Mouse (Mus musculus): ENCODE measurements around the gene Polg2. TPM values are rescaled to one million over a fixed set of nuclear protein-coding genes. Genes with fewer than 3 reads are reported as not detected.
A peak's percentile ranks its signal among the peaks of the same experiment; 100 is the strongest.

The Polg2 gene
- polyA plus RNA-seq, 1 experiment from 2014 or later, result 9.9 TPM

DNA sequence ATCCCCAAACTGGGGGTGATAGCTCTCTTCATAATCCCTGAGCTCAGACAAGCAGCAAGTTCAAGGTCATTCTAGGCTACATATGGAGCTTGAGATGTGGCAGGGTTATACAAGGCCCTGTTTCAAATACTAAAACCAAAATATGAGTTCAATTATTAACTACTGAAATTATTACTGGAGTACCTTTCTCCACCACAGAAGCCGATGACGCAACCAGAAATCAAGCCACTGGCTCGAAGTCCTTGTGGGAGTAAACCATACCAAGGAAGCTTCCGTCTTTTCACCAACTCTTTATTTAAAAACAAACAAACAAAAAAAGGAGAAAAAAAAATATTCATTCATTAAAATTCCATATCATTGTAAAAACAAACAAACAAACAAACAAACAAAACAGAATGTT is 2.4 kb downstream of the Polg2 start:
- no peak overlapping the region for H3K4me3 ChIP-seq
- no peaks in the 10 kb centered on the region for H3K9me3 ChIP-seq
- peaks cover 6% of the 10 kb centered on the region for H3K4me1 ChIP-seq
- H3K27me3 ChIP-seq (replicated peaks; ENCODE audit: low read depth, poor library complexity, severe bottlenecking), result no peaks in the 10 kb centered on the region
- H3K36me3 ChIP-seq (replicated peaks), result peaks cover 81% of the 10 kb centered on the region
- no peak overlapping the region for H3K27ac ChIP-seq (replicated peaks)
- no peak for DNase-seq (ENCODE audit: low spot score)
- WGBS, result 94% methylated on average over 4 of the region's 4 CpGs

DNA sequence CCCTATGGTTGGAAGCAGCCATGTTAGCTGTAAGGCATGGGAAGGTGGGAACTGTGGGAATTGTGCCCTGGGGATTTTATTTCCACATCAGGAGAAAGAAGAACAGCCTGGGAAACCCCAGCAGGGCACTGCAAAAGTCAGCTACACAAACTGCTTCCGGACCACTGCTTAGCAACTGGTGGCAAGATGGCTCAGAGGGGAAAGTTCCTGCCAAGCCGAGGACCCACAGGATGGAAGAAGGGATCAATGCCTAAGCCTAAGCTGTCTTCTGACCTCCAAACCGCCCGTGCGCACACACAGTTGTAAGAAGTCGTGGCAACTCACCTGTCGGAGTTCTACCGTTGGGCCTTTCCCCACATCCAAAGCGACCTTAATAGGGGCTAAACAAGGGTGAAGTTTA is 6.3 kb downstream of the Polg2 start:
- Histone ChIP-seq H3K4me3 (no peak overlapping the region), H3K27me3 (replicated peaks; ENCODE audit: low read depth, poor library complexity, severe bottlenecking) (no peaks in the 10 kb centered on the region), H3K36me3 (replicated peaks) (peaks cover 94% of the 10 kb centered on the region), H3K4me1 (no peaks in the 10 kb centered on the region; the same call in 1 of the 2 replicates), H3K9me3 (no peaks in the 10 kb centered on the region; the same call in 1 of the 2 replicates), H3K27ac (replicated peaks) (no peak overlapping the region)
- WGBS, result 92% methylated on average over 9 of the region's 9 CpGs
- no peak for DNase-seq (ENCODE audit: low spot score)

DNA sequence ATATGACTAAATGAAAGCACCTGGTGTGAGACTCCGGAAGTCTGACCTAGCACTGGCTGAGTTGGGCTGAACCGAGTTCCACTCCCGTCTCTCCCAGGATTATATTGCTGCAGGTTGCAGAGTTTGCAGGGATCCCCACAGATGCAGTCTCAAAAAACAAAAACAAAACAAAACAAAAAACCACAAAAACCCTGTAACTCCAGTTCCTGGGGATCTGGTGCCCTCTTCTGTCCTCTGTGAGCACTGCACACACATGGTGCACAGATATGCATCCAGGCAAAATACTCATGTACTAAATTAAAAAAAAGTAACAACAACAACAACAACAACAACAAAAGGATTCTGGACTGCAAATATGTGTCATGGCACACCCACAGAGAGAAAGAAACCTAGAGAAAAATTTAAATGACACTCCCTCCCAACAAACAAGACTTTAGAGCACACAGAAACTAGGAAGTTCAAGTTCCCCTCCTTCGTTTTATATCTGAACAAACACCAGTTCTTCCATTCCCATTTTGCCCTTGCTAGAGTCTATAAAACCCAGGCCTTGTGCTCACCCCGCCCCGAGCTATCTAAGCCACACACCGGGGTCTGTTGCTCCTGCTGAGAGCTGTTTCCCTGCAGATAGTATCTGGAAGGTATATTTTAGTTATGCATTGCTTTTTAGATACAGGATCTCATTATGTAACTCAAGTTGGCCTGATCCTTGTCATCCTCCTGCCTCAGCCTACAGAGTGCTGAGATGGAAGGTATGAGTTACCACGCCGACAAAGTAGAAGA is 9.0 kb downstream of the Polg2 start:
- Histone ChIP-seq H3K36me3 (replicated peaks) (peaks cover 98% of the 10 kb centered on the region), H3K27me3 (replicated peaks; ENCODE audit: low read depth, poor library complexity, severe bottlenecking) (no peaks in the 10 kb centered on the region), H3K27ac (replicated peaks) (no peak overlapping the region), H3K4me3 (no peak overlapping the region), H3K4me1 (no peaks in the 10 kb centered on the region), H3K9me3 (peaks cover 5% of the 10 kb centered on the region; the same call in 1 of the 2 replicates)
- peak; percentile 23 for DNase-seq (ENCODE audit: low spot score)
- 95% methylated on average over 9 of the region's 9 CpGs for WGBS

DNA sequence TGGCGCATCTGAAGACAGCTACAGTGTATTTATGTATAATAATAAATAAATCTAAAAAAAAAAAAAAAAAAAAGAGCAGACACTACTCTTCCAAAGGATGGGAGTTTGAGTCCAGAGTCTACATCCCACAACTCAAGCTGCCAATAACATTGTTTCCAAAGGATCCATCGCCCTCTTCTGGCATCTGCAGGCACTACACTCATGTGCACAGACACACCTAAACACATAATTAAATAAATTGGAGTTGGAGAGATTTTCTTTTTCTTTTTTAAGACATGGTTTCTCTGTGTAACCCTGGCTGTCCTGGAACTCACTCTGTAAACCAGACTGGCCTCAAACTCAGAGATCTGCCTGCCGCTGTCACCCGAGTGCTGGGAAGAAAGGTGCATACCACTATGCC is 11.8 kb downstream of the Polg2 start:
- no peak for DNase-seq (ENCODE audit: low spot score)
- no peaks in the 10 kb centered on the region for H3K27me3 ChIP-seq (replicated peaks; ENCODE audit: low read depth, poor library complexity, severe bottlenecking)
- H3K36me3 ChIP-seq (replicated peaks), result peaks cover 87% of the 10 kb centered on the region
- H3K27ac ChIP-seq (replicated peaks), result no peak overlapping the region
- WGBS, result 93% methylated on average over 4 of the region's 4 CpGs
- no peak overlapping the region for H3K4me3 ChIP-seq
- peaks cover 6% of the 10 kb centered on the region for H3K4me1 ChIP-seq
- H3K9me3 ChIP-seq, result peaks cover 5% of the 10 kb centered on the region; the same call in 1 of the 2 replicates

DNA sequence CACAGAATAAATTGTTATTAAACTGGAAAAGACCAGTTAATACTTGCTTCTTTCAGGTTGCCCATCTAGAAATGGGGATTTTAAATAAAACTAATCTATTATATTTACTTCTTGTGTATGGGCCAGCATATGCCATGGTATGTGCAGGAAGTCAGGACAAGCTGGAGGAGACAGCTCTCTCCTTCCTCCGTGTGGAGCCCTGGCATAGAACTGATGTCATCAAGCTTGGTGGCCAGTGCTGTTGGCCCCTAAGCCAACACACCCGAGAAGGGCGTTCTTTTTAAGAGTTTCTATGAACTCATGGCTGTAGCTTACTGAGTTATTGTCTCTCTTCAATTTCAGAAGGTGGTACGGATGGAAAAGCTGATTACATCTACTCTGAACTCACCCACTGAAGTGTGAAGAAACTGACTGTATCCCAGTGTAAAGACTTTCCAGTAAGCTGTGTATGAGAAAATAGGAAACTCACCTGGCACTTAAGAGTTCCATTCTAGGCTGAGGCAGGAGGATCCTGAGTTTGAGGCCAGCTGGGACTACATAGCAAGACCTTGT is 12.7 kb downstream of the Polg2 start:
- no peaks in the 10 kb centered on the region for H3K27me3 ChIP-seq (replicated peaks; ENCODE audit: low read depth, poor library complexity, severe bottlenecking)
- peaks cover 15% of the 10 kb centered on the region for H3K4me1 ChIP-seq
- peaks cover 79% of the 10 kb centered on the region for H3K36me3 ChIP-seq (replicated peaks)
- 91% methylated on average over 4 of the region's 4 CpGs for WGBS
- H3K4me3 ChIP-seq, result no peak overlapping the region
- no peak overlapping the region for H3K27ac ChIP-seq (replicated peaks)
- no peak for DNase-seq (ENCODE audit: low spot score)
- peaks cover 5% of the 10 kb centered on the region; the same call in 1 of the 2 replicates for H3K9me3 ChIP-seq

DNA sequence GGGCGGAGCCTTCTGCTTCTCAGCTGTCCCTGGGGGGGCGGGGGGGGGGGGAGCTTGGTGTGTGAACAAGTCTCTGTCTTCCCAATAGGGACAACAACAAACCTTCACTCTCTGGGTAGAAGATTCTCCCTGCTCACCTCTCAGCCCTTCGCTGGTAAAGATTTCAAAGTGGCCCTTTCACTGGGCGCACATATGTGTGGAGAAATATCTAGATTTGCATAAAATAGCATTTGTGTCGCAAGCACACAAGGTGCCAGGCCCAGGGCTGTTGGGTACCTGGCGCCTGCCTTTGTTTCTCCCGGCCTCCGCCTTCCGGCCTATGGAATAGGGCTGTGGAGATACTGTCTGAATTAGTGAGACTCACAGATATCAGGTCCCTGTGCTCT is 16.5 kb downstream of the Polg2 start:
- H3K27ac ChIP-seq (replicated peaks), result peak overlapping the region; percentile 61
- no peak for DNase-seq (ENCODE audit: low spot score)
- H3K4me1 ChIP-seq, result peaks cover 20% of the 10 kb centered on the region
- H3K9me3 ChIP-seq, result peaks cover 4% of the 10 kb centered on the region; the same call in 1 of the 2 replicates
- 76% methylated on average over 9 of the region's 9 CpGs for WGBS
- peaks cover 44% of the 10 kb centered on the region for H3K36me3 ChIP-seq (replicated peaks)
- H3K27me3 ChIP-seq (replicated peaks; ENCODE audit: low read depth, poor library complexity, severe bottlenecking), result no peaks in the 10 kb centered on the region
- H3K4me3 ChIP-seq, result no peak overlapping the region

DNA sequence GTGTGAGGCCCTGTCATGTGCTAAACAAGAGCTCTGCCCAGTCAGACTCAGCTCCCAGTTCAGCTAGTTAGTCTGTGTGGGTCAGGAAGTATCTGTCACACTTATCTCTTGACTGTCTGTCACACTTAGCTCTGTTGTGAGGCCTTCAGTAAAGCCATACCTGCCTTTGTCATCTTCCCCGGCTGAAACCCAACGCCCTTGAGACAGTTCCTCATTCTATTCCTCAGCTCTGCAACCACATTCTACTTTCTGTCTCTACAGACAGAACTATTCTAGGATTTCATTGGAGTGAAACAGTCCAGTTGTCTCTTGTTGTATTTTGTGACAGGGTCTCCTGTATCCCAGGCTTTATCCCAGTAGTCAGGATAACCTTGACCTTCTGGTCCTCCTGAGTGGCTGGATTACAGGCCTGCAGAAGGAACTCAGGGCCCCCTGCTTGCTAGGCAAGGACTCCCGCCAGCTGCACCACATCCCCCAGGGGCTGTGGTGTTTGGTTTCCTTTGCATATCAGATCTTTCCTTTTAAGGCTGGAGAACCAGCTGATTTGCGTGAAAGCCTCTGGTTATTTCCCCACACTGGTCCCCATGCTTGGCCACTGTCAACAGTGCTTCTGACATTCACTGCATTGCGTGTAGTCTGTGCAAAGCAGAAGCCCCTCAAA is 17.1 kb downstream of the Polg2 start:
- Histone ChIP-seq H3K4me3 (no peak overlapping the region), H3K36me3 (replicated peaks) (peaks cover 38% of the 10 kb centered on the region), H3K4me1 (peaks cover 20% of the 10 kb centered on the region), H3K27ac (replicated peaks) (peak overlapping the region; percentile 61), H3K27me3 (replicated peaks; ENCODE audit: low read depth, poor library complexity, severe bottlenecking) (no peaks in the 10 kb centered on the region), H3K9me3 (no peaks in the 10 kb centered on the region; the same call in 1 of the 2 replicates)
- DNase-seq (ENCODE audit: low spot score), result peak; percentile 62
- WGBS, result 40% methylated on average over 5 of the region's 5 CpGs

DNA sequence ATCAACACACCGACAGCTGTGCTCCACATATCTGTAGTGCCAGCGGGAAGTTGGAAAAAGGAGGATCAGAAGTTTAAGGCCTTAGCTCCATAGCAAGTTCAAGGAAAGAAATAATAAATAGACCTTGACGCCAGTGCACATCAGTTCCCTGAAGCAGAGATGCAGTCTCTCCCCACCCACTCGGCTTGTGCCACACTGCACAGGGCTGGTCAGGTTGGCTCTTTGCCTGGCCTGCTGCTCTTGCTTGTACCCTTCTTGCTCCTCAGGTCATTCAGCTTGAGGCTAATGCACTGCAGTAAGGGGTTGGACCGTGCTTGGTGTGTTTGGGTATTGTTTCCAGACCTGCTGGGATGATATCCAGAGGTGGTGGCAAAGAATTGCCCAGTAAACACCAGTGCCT is 18.8 kb downstream of the Polg2 start:
- no peak overlapping the region for H3K27ac ChIP-seq (replicated peaks)

DNA sequence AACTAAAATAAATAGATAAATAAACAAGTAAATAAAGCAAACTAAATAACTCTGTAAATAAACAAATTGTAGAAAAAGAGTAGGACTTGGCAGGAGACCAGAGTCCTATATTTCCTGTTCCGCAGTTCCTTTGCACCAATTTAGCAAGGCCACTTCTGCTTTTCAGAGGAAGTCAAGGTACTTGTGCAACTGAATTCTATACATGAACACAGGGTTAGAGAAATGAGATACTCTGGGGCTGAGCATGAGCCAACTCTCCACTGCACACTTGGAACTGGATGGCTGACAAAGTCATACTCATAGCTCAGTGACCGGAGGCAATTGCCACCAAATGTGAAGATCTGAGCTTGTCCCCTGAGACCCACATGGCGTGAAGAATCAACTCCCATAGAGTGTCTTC is 20.3 kb downstream of the Polg2 start:
- 0 out of 2 replicates have a peak, but pooled peaks cover 9% of the 10 kb centered on the region for H3K36me3 ChIP-seq (replicated peaks)
- no peak overlapping the region for H3K4me3 ChIP-seq
- H3K27ac ChIP-seq (replicated peaks), result no peak overlapping the region
- 93% methylated on average over 3 of the region's 3 CpGs for WGBS
- H3K9me3 ChIP-seq, result no peaks in the 10 kb centered on the region
- no peak for DNase-seq (ENCODE audit: low spot score)
- H3K27me3 ChIP-seq (replicated peaks; ENCODE audit: low read depth, poor library complexity, severe bottlenecking), result no peaks in the 10 kb centered on the region
- peaks cover 20% of the 10 kb centered on the region for H3K4me1 ChIP-seq

More for the DNA sequence above, 18.8 kb downstream of the Polg2 start:
- Histone ChIP-seq H3K27me3 (replicated peaks; ENCODE audit: low read depth, poor library complexity, severe bottlenecking) (no peaks in the 10 kb centered on the region), H3K4me1 (peaks cover 20% of the 10 kb centered on the region), H3K4me3 (no peak overlapping the region), H3K36me3 (replicated peaks) (peaks cover 22% of the 10 kb centered on the region), H3K9me3 (no peaks in the 10 kb centered on the region)
- no peak for DNase-seq (ENCODE audit: low spot score)
- 92% methylated on average over 5 of the region's 5 CpGs for WGBS

DNA sequence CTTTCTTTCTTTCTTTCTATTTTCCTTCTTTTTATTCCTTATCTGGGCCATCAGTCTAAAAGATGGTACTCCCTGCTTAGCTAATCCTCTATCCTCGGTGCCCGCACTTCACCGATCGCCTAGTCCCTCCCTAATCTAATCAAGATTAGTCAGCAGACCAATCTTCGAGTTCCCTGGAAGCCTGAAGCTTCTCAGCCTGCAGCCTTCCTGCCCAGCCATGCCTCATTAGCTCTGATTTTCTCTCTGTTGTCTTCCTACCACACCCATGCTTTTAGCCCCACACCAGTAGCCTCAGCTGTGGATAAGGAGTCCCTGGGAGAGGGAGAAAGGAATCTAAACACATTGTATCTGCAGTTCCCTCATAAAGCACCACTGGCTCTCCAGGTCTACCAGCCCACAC is 23.8 kb downstream of the Polg2 start:
- Histone ChIP-seq H3K9me3 (no peaks in the 10 kb centered on the region), H3K27ac (replicated peaks) (no peak overlapping the region), H3K4me1 (no peaks in the 10 kb centered on the region), H3K36me3 (replicated peaks) (no peaks in the 10 kb centered on the region), H3K27me3 (replicated peaks; ENCODE audit: low read depth, poor library complexity, severe bottlenecking) (no peaks in the 10 kb centered on the region), H3K4me3 (no peak overlapping the region)
- DNase-seq (ENCODE audit: low spot score), result no peak
- WGBS, result 58% methylated on average over 5 of the region's 5 CpGs

DNA sequence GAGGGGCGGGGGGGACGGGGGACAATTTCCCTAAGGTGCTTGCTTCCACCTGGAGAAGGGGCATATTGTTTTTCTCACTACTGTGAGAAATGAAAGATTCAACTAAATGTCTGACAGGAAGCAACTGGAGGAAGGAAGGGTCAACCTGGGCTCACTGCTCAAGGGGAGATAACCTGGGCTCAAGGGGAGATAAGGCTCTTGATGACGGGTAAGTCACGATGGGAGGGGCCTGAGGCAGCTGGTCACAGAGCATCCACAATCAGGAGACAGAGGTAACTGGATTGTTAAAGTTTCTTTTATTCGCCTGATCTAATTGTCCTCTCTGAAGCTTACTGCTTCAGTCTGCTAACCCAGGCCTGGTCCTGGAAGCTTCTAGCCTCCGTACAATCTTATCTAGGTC is 26.0 kb downstream of the Polg2 start:
- DNase-seq (ENCODE audit: low spot score), result no peak
- WGBS, result 90% methylated on average over 6 of the region's 6 CpGs
- H3K36me3 ChIP-seq (replicated peaks), result no peaks in the 10 kb centered on the region

DNA sequence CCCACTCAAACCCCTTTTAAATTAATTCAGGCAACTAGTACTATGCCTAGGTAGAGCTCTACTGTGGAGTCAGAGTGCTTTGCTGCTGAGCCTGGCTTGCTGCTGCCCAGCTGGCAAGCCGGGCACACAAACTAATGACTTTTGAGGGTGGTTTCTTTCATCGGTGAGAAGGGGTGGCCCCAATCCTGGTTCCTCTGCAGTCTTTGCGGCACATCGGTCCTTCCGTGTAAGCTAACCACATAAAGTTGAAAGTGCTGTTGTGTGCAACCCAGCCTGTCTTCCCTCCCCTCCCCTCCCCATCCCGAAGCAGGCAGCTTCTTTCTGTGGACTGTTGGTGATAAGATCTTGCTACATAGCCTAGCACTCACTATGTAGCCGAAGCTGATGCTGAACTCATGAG is 27.2 kb downstream of the Polg2 start:
- Histone ChIP-seq H3K4me3 (no peak overlapping the region), H3K36me3 (replicated peaks) (no peaks in the 10 kb centered on the region), H3K27me3 (replicated peaks; ENCODE audit: low read depth, poor library complexity, severe bottlenecking) (no peaks in the 10 kb centered on the region), H3K4me1 (no peaks in the 10 kb centered on the region), H3K9me3 (peaks cover 8% of the 10 kb centered on the region; the same call in 1 of the 2 replicates), H3K27ac (replicated peaks) (no peak overlapping the region)
- 86% methylated on average over 7 of the region's 7 CpGs for WGBS
- DNase-seq (ENCODE audit: low spot score), result no peak

More for the DNA sequence above, 26.0 kb downstream of the Polg2 start:
- H3K4me3 ChIP-seq, result no peak overlapping the region
- no peak overlapping the region for H3K27ac ChIP-seq (replicated peaks)
- H3K4me1 ChIP-seq, result no peaks in the 10 kb centered on the region
- H3K27me3 ChIP-seq (replicated peaks; ENCODE audit: low read depth, poor library complexity, severe bottlenecking), result no peaks in the 10 kb centered on the region
- no peaks in the 10 kb centered on the region for H3K9me3 ChIP-seq
